Mouse (Mus musculus) heart, embryonic 13.5 days (tissue): ENCODE data around the gene B230217C12Rik. TPM values are rescaled to one million over a fixed set of nuclear protein-coding genes. Genes with fewer than 3 reads are reported as not detected.

ENCODE experiments used
- ATAC-seq: fragments of 200-750 bp; cut with Nextera tagmentation; 2 replicates; pipeline ENCODE4 v1.8.0; 2017; ENCODE audit warnings: moderate TSS enrichment; ENCODE audit not compliant: insufficient number of reproducible peaks, low FRiP score, low TSS enrichment; ENCODE audit errors: extremely low read depth
- H3K27ac ChIP-seq: fragments of 300-500 bp; sonication (generic); replicated peaks from 2 replicates; pipeline ENCODE4 v1.5.1; 2015; ENCODE audit warnings: moderate library complexity, mild to moderate bottlenecking, inconsistent platforms
- H3K27me3 ChIP-seq: fragments of 300-500 bp; sonication (generic); replicated peaks from 2 replicates; pipeline ENCODE4 v1.6.1; 2015; ENCODE audit warnings: mild to moderate bottlenecking, inconsistent platforms
- H3K36me3 ChIP-seq: fragments of 300-500 bp; sonication (generic); 2 replicates; pipeline ENCODE4 v1.6.1; 2015; ENCODE audit warnings: mild to moderate bottlenecking, inconsistent platforms
- H3K4me1 ChIP-seq: fragments of 300-500 bp; sonication (generic); 2 replicates; pipeline ENCODE4 v1.6.1; 2015; ENCODE audit warnings: inconsistent platforms
- H3K4me2 ChIP-seq: fragments of 300-500 bp; sonication (generic); 2 replicates; pipeline ENCODE4 v1.6.1; 2015; ENCODE audit warnings: inconsistent platforms, mild to moderate bottlenecking, moderate library complexity
- H3K4me3 ChIP-seq: fragments of 300-500 bp; sonication (generic); 2 replicates; pipeline ENCODE4 v1.5.1; 2015; ENCODE audit warnings: moderate library complexity, mild to moderate bottlenecking, inconsistent platforms
- H3K9ac ChIP-seq: fragments of 300-500 bp; sonication (generic); 2 replicates; pipeline ENCODE4 v1.6.1; 2015; ENCODE audit warnings: inconsistent platforms, mild to moderate bottlenecking, moderate library complexity
- H3K9me3 ChIP-seq: fragments of 300-500 bp; sonication (generic); 2 replicates; pipeline ENCODE4 v1.6.1; 2016; ENCODE audit warnings: inconsistent platforms
- WGBS: fragments of 180-500 bp; shearing (Covaris S2); methylation state at CpG from one replicate; pipeline ENCODE4 v1.1.7; 2015; ENCODE audit warnings: mixed read lengths; 5-methylcytosine and 5-hydroxymethylcytosine counted together
- polyA plus RNA-seq: library from polyadenylated mRNA; unstranded; fragments of >200 nt; fragmentation: Nextera tagmentation; extraction: Ambion mirVana; gene quantifications from 2 replicates; pipeline ENCODE4 v1.2.1, GENCODE M21; 2015

The B230217C12Rik gene
- polyA plus RNA-seq, 1 experiment from 2014 or later = 5.5 TPM

- peak overlapping the region; percentile 97 for H3K4me3 ChIP-seq
- no peaks in the 10 kb centered on the region for H3K27me3 ChIP-seq
- peaks cover 4% of the 10 kb centered on the region for H3K36me3 ChIP-seq
- H3K9ac ChIP-seq = peak overlapping the region; percentile 97
- peak overlapping the region; percentile 98 for H3K27ac ChIP-seq
- peaks cover 77% of the 10 kb centered on the region for H3K4me1 ChIP-seq
- WGBS = 3% methylated on average over 1 of the region's 1 CpGs
- ATAC-seq = no peak
- H3K9me3 ChIP-seq = no peaks in the 10 kb centered on the region
- peak overlapping the region; percentile 82 for H3K4me2 ChIP-seq
These were observed 38.4 kb upstream of the B230217C12Rik start for GRCm38 (mm10) chr11:97802194-97802470.

GRCm38 (mm10) chr11:97802495-97802894, 38.1 kb upstream of the B230217C12Rik start:
- Histone ChIP-seq H3K9me3 (no peaks in the 10 kb centered on the region), H3K27ac (peak overlapping the region; percentile 98; the same call in 1 of the 2 replicates)

GRCm38 (mm10) chr11:97803847-97804246, 36.7 kb upstream of the B230217C12Rik start:
- Histone ChIP-seq H3K4me3 (no peak overlapping the region), H3K27ac (peak overlapping the region; percentile 89), H3K27me3 (no peaks in the 10 kb centered on the region), H3K4me1 (peaks cover 81% of the 10 kb centered on the region), H3K4me2 (peak overlapping the region; percentile 61), H3K9me3 (no peaks in the 10 kb centered on the region), H3K9ac (peak overlapping the region; percentile 52), H3K36me3 (peaks cover 17% of the 10 kb centered on the region)
- ATAC-seq = no peak
- WGBS = 64% methylated on average over 5 of the region's 5 CpGs

More at GRCm38 (mm10) chr11:97802495-97802894, 38.1 kb upstream of the B230217C12Rik start:
- peaks cover 80% of the 10 kb centered on the region for H3K4me1 ChIP-seq
- peak overlapping the region; percentile 97 for H3K9ac ChIP-seq
- WGBS = 54% methylated on average over 6 of the region's 6 CpGs
- no peak overlapping the region for H3K4me3 ChIP-seq
- ATAC-seq = no peak
- peak overlapping the region; percentile 82 for H3K4me2 ChIP-seq
- peaks cover 8% of the 10 kb centered on the region for H3K36me3 ChIP-seq
- H3K27me3 ChIP-seq = no peaks in the 10 kb centered on the region

DNA sequence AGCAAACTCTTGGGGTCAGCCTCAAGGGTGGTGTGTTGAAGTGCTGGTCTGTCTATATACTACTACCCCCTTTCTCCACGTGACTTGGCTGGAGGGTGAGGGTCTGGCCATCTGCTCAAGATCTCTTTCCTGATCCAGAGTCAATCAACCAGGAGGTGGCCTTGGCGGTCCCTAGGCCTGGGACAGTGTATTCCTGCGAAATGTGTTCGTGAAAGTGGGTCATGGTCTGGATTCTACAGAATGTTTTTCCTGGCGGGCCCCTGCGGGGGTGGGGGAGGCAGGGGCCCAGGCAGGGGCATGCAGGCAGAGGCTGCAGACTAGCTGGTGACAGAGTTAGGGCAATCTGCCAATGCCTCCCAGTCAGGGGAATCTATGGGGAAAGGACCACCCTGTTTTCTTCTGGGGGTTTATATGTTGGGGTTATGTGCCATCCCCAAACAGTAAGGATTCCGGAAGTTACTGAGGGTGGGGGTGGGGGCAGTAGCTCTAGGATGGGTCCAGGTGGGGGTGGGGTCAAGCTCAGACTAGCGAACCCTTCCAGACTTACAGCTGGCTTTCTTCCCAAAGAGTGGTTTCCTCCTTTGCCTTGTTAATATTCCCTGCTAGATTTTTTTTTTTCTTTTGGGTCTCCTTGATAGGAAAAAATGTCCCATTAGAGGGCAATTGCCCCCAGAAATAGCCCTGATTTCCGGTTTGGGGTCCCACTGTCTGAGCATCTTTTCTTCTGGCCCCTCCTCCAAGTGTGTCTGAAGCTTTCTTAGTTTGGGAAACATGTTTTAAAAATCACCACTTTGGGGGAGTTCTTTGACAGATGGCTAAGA, 35.5 kb upstream of the B230217C12Rik start:
- 11% methylated on average over 9 of the region's 9 CpGs for WGBS
- no peaks in the 10 kb centered on the region for H3K9me3 ChIP-seq
- H3K4me1 ChIP-seq = peaks cover 92% of the 10 kb centered on the region
- H3K36me3 ChIP-seq = peaks cover 26% of the 10 kb centered on the region
- H3K9ac ChIP-seq = peak overlapping the region; percentile 52
- H3K27me3 ChIP-seq = no peaks in the 10 kb centered on the region
- H3K27ac ChIP-seq = peak overlapping the region; percentile 89
- peak overlapping the region; percentile 61 for H3K4me2 ChIP-seq
- no peak for ATAC-seq
- H3K4me3 ChIP-seq = peak overlapping the region; percentile 19

- Histone ChIP-seq H3K4me2 (peak overlapping the region; percentile 61), H3K4me3 (peak overlapping the region; percentile 19; the same call in 1 of the 2 replicates), H3K9me3 (no peaks in the 10 kb centered on the region), H3K4me1 (peaks cover 99% of the 10 kb centered on the region), H3K27me3 (no peaks in the 10 kb centered on the region), H3K36me3 (peaks cover 31% of the 10 kb centered on the region), H3K27ac (peak overlapping the region; percentile 89), H3K9ac (peak overlapping the region; percentile 52)
- ATAC-seq = no peak
- WGBS = 31% methylated on average over 15 of the region's 15 CpGs
These were observed 34.6 kb upstream of the B230217C12Rik start for GRCm38 (mm10) chr11:97805662-97806612.

- no peaks in the 10 kb centered on the region for H3K27me3 ChIP-seq
- WGBS = 73% methylated on average over 7 of the region's 7 CpGs
- H3K4me3 ChIP-seq = no peak overlapping the region
- H3K4me1 ChIP-seq = peaks cover 99% of the 10 kb centered on the region
- peak overlapping the region; percentile 52 for H3K9ac ChIP-seq
- peaks cover 31% of the 10 kb centered on the region for H3K36me3 ChIP-seq
- no peak for ATAC-seq
- H3K4me2 ChIP-seq = peak overlapping the region; percentile 61; the same call in 1 of the 2 replicates
- no peaks in the 10 kb centered on the region for H3K9me3 ChIP-seq
- H3K27ac ChIP-seq = peak overlapping the region; percentile 89
These were observed 34.0 kb upstream of the B230217C12Rik start for GRCm38 (mm10) chr11:97806613-97806964.

DNA sequence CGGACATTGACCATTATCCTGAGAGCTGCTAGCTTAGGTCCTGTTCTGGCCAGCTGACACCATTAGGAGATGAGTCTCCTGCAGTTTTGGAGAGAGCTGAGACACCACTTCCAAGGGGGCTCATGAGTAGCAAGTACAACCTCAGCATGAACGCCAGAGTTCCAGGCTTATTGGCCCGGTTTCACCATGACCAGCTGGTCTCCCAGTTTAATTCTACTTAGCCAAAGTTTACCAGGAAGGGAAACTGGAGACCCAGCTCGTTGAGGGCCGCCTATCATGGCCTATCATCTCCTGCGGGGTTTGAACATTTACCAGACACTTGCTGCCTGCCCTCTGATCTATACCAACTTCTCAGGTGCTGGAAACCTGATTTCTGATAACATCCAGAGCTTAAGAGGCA, 33.0 kb upstream of the B230217C12Rik start:
- no peaks in the 10 kb centered on the region for H3K27me3 ChIP-seq
- H3K9ac ChIP-seq = no peak overlapping the region
- peaks cover 36% of the 10 kb centered on the region for H3K36me3 ChIP-seq
- peak overlapping the region; percentile 73 for H3K27ac ChIP-seq
- H3K4me2 ChIP-seq = no peak overlapping the region; the same call in 1 of the 2 replicates
- no peaks in the 10 kb centered on the region for H3K9me3 ChIP-seq
- H3K4me1 ChIP-seq = peaks cover 99% of the 10 kb centered on the region
- no peak overlapping the region for H3K4me3 ChIP-seq
- 26% methylated on average over 6 of the region's 6 CpGs for WGBS
- no peak for ATAC-seq

DNA sequence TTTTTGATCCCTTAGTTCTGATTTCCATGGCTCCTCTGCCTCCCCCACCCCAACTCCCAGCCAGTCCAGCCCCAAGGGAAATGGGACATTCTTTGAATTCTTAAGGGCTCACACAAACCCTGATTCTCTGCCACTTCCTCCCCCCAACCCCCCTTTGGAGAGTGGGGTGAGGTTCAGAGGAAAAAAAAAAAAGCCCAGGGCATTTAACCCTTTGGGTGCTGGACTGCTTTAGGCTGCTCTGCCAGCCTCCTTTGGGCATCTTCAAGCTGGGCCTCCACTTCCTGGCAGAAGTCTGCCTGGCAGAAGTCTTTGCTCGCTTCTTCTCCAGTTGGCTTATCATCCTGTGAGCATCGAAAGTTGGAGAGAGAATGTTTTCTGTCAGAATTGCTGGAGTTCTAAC, 32.5 kb upstream of the B230217C12Rik start:
- Histone ChIP-seq H3K36me3 (peaks cover 39% of the 10 kb centered on the region), H3K27me3 (no peaks in the 10 kb centered on the region), H3K4me2 (peak overlapping the region; percentile 0), H3K9ac (peak overlapping the region; percentile 45; the same call in 1 of the 2 replicates), H3K27ac (peak overlapping the region; percentile 73), H3K4me3 (no peak overlapping the region), H3K4me1 (peaks cover 99% of the 10 kb centered on the region), H3K9me3 (no peaks in the 10 kb centered on the region)
- no peak for ATAC-seq
- 37% methylated on average over 2 of the region's 2 CpGs for WGBS

DNA sequence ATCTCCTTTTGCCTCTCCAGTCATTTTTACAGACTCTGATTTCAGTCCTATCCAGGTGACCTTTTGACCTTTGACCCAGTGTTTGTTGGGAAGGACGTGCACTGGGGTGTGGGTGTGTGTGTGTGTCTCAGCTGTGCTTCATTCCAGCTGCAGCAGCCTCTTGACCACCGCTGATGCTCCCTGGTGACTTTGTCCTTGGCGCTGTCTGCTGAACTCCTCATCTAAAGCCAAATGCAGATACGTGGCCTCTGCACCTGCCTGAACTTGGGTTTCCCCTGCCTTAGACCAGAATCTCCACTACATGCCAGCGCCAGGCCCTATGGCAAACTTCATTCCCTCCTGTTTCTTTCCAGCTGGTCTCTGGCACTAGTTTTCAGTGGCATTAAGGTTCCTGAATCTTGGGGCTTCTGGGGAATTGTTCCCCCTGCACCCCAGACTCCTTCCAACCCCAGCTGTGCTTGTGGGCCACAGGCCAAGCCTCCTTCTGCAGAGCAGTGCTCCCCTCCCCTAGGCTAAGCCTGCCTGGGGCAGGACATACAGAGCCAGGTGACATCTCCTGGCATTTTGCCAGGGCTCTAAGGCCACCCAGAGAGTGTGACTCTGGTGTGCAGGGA, 31.9 kb upstream of the B230217C12Rik start:
- peaks cover 45% of the 10 kb centered on the region for H3K36me3 ChIP-seq
- H3K27me3 ChIP-seq = no peaks in the 10 kb centered on the region
- no peak for ATAC-seq
- peaks cover 99% of the 10 kb centered on the region for H3K4me1 ChIP-seq
- H3K4me2 ChIP-seq = peak overlapping the region; percentile 8; the same call in 1 of the 2 replicates
- H3K9ac ChIP-seq = peak overlapping the region; percentile 45
- H3K9me3 ChIP-seq = no peaks in the 10 kb centered on the region
- 39% methylated on average over 5 of the region's 5 CpGs for WGBS
- no peak overlapping the region for H3K4me3 ChIP-seq
- peak overlapping the region; percentile 73 for H3K27ac ChIP-seq

DNA sequence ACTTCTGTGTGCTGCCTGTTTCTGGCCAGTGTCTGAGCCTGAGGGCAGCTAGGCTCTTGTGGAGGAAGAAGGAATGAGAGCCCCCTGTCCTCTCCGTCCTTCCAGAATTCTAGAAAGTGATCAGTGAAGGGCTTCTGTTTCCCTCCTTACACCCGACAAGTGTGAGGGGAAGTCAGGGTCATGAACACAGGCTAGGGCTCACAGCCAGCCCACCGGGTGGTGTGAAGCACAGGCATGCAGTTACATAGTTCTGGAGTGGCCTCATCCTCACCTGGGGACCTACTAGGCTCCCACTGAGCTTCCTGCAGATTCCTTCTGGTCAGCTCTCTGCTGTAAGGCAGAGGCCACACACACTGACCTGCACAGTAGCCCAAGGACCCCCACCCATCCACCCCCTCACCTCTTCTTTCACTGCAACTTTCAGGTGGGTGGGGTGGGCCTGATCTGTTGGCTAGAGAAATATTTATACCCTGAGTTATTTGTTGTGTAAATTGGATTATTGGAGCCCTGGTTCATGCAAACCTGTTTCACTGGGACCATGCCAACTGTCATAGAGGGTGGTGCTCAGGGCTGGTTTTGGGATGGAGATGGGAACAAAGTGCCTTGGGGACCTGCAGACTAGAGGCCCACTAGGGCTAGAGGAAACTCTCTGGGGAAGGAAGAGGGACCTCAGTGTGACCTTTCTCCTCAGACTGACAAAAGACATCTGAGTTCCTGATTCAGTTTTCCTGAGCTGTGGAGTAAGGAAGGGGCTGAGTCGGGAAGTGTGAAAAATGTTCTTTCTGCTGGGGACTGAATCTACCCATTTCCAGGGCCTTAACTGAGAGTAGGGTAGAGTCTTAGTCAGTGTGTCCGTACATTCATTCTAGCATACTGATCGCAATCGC, 31.1 kb upstream of the B230217C12Rik start:
- Histone ChIP-seq H3K4me3 (no peak overlapping the region), H3K27ac (peak overlapping the region; percentile 73), H3K36me3 (peaks cover 52% of the 10 kb centered on the region), H3K27me3 (no peaks in the 10 kb centered on the region), H3K9me3 (no peaks in the 10 kb centered on the region), H3K9ac (peak overlapping the region; percentile 45), H3K4me2 (peak overlapping the region; percentile 8; the same call in 1 of the 2 replicates), H3K4me1 (peaks cover 98% of the 10 kb centered on the region)
- ATAC-seq = no peak
- 46% methylated on average over 7 of the region's 7 CpGs for WGBS
